Comparison of ENCODE assay signal across 19 mouse cellular contexts in the genomic region with DNA sequence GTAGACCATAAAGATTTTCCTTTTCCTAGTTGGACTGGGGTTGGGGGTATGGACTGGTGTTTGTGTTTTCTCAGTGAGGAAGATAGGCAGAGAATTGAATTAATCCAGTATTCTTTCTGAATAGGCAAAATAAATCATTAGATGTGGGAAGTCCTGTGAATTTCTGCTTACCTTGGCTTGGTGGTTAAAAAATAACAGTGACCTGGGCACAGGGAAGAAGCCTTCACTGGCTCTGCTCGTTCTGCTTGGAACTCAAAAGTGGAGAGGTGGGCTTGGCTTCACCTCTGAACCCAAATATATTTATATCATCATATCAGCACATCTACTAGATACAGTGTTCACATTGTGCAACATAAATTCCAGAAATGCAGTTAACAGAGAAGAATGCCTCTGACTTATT. TPM values are rescaled to one million over a fixed set of nuclear protein-coding genes. Genes with fewer than 3 reads are reported as not detected.
DNase-seq lines count a peak whose midpoint lies in the region; ATAC-seq and TF ChIP-seq lines count a peak whose summit lies in the region.
"Had no signal": no experiment of that assay in that cellular context is flagged by ENCODE, and none has a peak within 500 bp of the region (broad histone marks: within the 10 kb centered on the region; RNA-seq: fewer than 3 reads in every experiment).

No protein-coding gene starts in this region.

- intact Hi-C loops in heart, postnatal 25 days (cut with DNase I) = no loop called here

- peaks cover 80% of the 10 kb centered on the region for H3K4me1 ChIP-seq in erythroblast, embryonic 14.5 days (ENCODE audit: control insufficient read depth)
- H3K4me1 ChIP-seq in heart, embryonic 16.5 days (ENCODE audit: control insufficient read depth, insufficient read depth, low read length) = peaks cover 38% of the 10 kb centered on the region
- peaks cover 41% of the 10 kb centered on the region for H3K4me1 ChIP-seq in liver, adult 2 months (ENCODE audit: control insufficient read depth, insufficient read depth, low read length)
- peaks cover 9% of the 10 kb centered on the region; the same call in 1 of the 2 replicates for H3K4me1 ChIP-seq in limb, embryonic 10.5 days
- peaks cover 7% of the 10 kb centered on the region; the same call in 1 of the 2 replicates for H3K4me1 ChIP-seq in forebrain, embryonic 14.5 days (ENCODE audit: control insufficient read depth, insufficient read depth, low read length)

- H3K36me3 ChIP-seq in erythroblast, embryonic 14.5 days (ENCODE audit: control insufficient read depth) = peaks cover 84% of the 10 kb centered on the region
- H3K36me3 ChIP-seq in heart, embryonic 16.5 days (ENCODE audit: control insufficient read depth, insufficient read depth) = no peaks in the 10 kb centered on the region
- peaks cover 7% of the 10 kb centered on the region; the same call in 1 of the 2 replicates for H3K36me3 ChIP-seq in liver, adult 2 months (ENCODE audit: control insufficient read depth, insufficient read depth, low read length)
- no peaks in the 10 kb centered on the region for H3K36me3 ChIP-seq in limb, embryonic 10.5 days
- H3K36me3 ChIP-seq in forebrain, embryonic 14.5 days (ENCODE audit: control insufficient read depth, insufficient read depth, low read length) = no peaks in the 10 kb centered on the region
- H3K36me3 ChIP-seq: embryonic facial prominence, embryonic 13.5 days had no signal

- TF ChIP-seq CTCF in liver, adult 2 months (IDR thresholded peaks at IDR 0.05; ENCODE audit: low read depth, low read length) = no peak

- peak overlapping the region; percentile 33 for H3K4me3 ChIP-seq in erythroblast, embryonic 14.5 days (replicated peaks)
- H3K4me3 ChIP-seq in heart, embryonic 16.5 days (ENCODE audit: low read length) = no peak overlapping the region
- no peak overlapping the region for H3K4me3 ChIP-seq in liver, adult 2 months (ENCODE audit: insufficient read depth, low read depth, low read length)
- no peak overlapping the region for H3K4me3 ChIP-seq in limb, embryonic 10.5 days
- H3K4me3 ChIP-seq in forebrain, embryonic 14.5 days (ENCODE audit: low read depth, low read length) = no peak overlapping the region
- H3K4me3 ChIP-seq: embryonic facial prominence, embryonic 13.5 days had no signal

- H3K9ac ChIP-seq in heart, embryonic 16.5 days (ENCODE audit: low read length) = 0 out of 2 replicates have a peak overlapping the region, but pooled peaks have one; percentile 13
- H3K9ac ChIP-seq in liver, adult 2 months (ENCODE audit: low read depth, low read length) = no peak overlapping the region
- H3K9ac ChIP-seq in forebrain, embryonic 14.5 days (ENCODE audit: low read length) = no peak overlapping the region
- H3K9ac ChIP-seq: embryonic facial prominence, embryonic 13.5 days; lung, embryonic 14.5 days had no signal

- H3K79me2 ChIP-seq in liver, adult 2 months (ENCODE audit: control insufficient read depth, insufficient read depth, low read length) = peaks cover 16% of the 10 kb centered on the region

- H3K9me3 ChIP-seq in erythroblast, embryonic 14.5 days (ENCODE audit: control insufficient read depth, low read length) = no peaks in the 10 kb centered on the region
- no peaks in the 10 kb centered on the region for H3K9me3 ChIP-seq in heart, embryonic 16.5 days (replicated peaks; ENCODE audit: control insufficient read depth, low read length)
- no peaks in the 10 kb centered on the region for H3K9me3 ChIP-seq in limb, embryonic 10.5 days (replicated peaks)
- H3K9me3 ChIP-seq in forebrain, embryonic 14.5 days (replicated peaks; ENCODE audit: control insufficient read depth, low read length) = no peaks in the 10 kb centered on the region
- H3K9me3 ChIP-seq: embryonic facial prominence, embryonic 13.5 days had no signal

- no peak overlapping the region for H3K4me2 ChIP-seq in heart, embryonic 16.5 days (ENCODE audit: low read depth, low read length)
- H3K4me2 ChIP-seq in forebrain, embryonic 14.5 days (ENCODE audit: low read length) = no peak overlapping the region
- H3K4me2 ChIP-seq: embryonic facial prominence, embryonic 13.5 days; lung, embryonic 14.5 days had no signal

- no peak overlapping the region for H3K27ac ChIP-seq in heart, embryonic 16.5 days (ENCODE audit: low read length)
- no peak overlapping the region; the same call in 1 of the 2 replicates for H3K27ac ChIP-seq in liver, adult 2 months (replicated peaks; ENCODE audit: insufficient read depth, low read depth, low read length)
- no peak overlapping the region for H3K27ac ChIP-seq in limb, embryonic 10.5 days
- no peak overlapping the region for H3K27ac ChIP-seq in forebrain, embryonic 14.5 days (ENCODE audit: low read depth, low read length)
- H3K27ac ChIP-seq: embryonic facial prominence, embryonic 13.5 days had no signal

- no peak for TF ChIP-seq POLR2A in liver, adult 2 months (IDR thresholded peaks at IDR 0.05; ENCODE audit: extremely low read depth, insufficient read depth, low read length)

- WGBS in heart, embryonic 16.5 days = 26% methylated on average over 1 of the region's 1 CpGs
- 5% methylated on average over 1 of the region's 1 CpGs for WGBS in liver, adult 2 months
- WGBS in limb, embryonic 10.5 days = 82% methylated on average over 1 of the region's 1 CpGs
- WGBS in forebrain, embryonic 14.5 days = 75% methylated on average over 1 of the region's 1 CpGs

- no peak for DNase-seq in heart, postnatal 25 days (ENCODE audit: low spot score)
- peak; percentile 75 for DNase-seq in liver, adult 2 months (ENCODE audit: extremely low read depth, low read depth, low spot score)
- no peak for DNase-seq in liver
- no peak for DNase-seq in limb, embryonic 10.5 days (ENCODE audit: low spot score)
- no peak for DNase-seq in forebrain, embryonic 14.5 days (ENCODE audit: low spot score)
- DNase-seq: adrenal gland, postnatal 10 days; cerebellum, adult 11 months; cerebellum, postnatal 14 days; left cerebral cortex, postnatal 4 days; lung, embryonic 14.5 days; lung, postnatal 4 days; right cerebral cortex, postnatal 25 days; thymus, postnatal 36 days had no signal

- no peaks in the 10 kb centered on the region for H3K27me3 ChIP-seq in erythroblast, embryonic 14.5 days (ENCODE audit: control insufficient read depth)
- no peaks in the 10 kb centered on the region for H3K27me3 ChIP-seq in heart, embryonic 16.5 days (ENCODE audit: control insufficient read depth, insufficient read depth, low read length)
- no peaks in the 10 kb centered on the region for H3K27me3 ChIP-seq in liver, adult 2 months (ENCODE audit: control insufficient read depth, insufficient read depth, low read length)
- H3K27me3 ChIP-seq in limb, embryonic 10.5 days (ENCODE audit: low read depth, poor library complexity, severe bottlenecking) = no peaks in the 10 kb centered on the region
- no peaks in the 10 kb centered on the region for H3K27me3 ChIP-seq in forebrain, embryonic 14.5 days (replicated peaks; ENCODE audit: control insufficient read depth, insufficient read depth, low read length)
- H3K27me3 ChIP-seq: embryonic facial prominence, embryonic 13.5 days had no signal

- no peak for ATAC-seq in erythroblast, adult 5-6 weeks (replicated peaks; ENCODE audit: low FRiP score, poor library complexity, severe bottlenecking)
- ATAC-seq in heart, embryonic 16.5 days (replicated peaks; ENCODE audit: extremely low read depth, insufficient read depth, low FRiP score) = no peak
- no peak for ATAC-seq in forebrain, embryonic 14.5 days
- ATAC-seq: activated CD4-positive, CD25-positive, alpha-beta regulatory T cell, adult 4 months; CD4-positive, CD25-positive, alpha-beta regulatory T cell, adult 4 months had no signal

RNA-seq across cellular contexts. Expression of gene Picalm, which starts 18.5 kb away (rescaled TPM):
- polyA plus RNA-seq in erythroblast, embryonic 14.5 days (2012) = 29.3 and 37.6 TPM in 2 replicates
- 800 and 869 TPM in 2 replicates for total RNA-seq in erythroblast, adult 5-6 weeks (2015; ENCODE audit: low replicate concordance)
- total RNA-seq in erythroblast, adult 5-6 weeks (2017; ENCODE audit: low replicate concordance) = 1,037 and 1,102 TPM in 2 replicates
- 26.9 and 27.5 TPM in 2 replicates for polyA plus RNA-seq in heart, embryonic 16.5 days (2015; fragmentation: Nextera tagmentation; extraction: Ambion mirVana)
- total RNA-seq in heart, postnatal 25 days (2021) = 100 to 1,000 TPM; 116 to 126 TPM
- total RNA-seq in liver, adult 2 months (2014; rRNA removed) = 120 and 127 TPM in 2 replicates
- 24.6 and 29.7 TPM in 2 replicates for polyA plus RNA-seq in liver, adult 2 months (2012; rRNA removed)
- polyA plus RNA-seq in limb, embryonic 10.5 days (2016; fragmentation: Nextera tagmentation; extraction: Ambion mirVana) = 20.6 and 25.4 TPM in 2 replicates
- polyA plus RNA-seq in forebrain, embryonic 14.5 days (2014; fragmentation: Nextera tagmentation; extraction: Ambion mirVana) = 43.3 and 50.4 TPM in 2 replicates
